Mouse (Mus musculus) neutrophil, adult 5-6 weeks (primary cell): ENCODE data around the gene Bcas3. TPM values are rescaled to one million over a fixed set of nuclear protein-coding genes. Genes with fewer than 3 reads are reported as not detected.

Source experiments
- ATAC-seq: fragments of 151-379, 151-347 bp; 2 replicates; pipeline ENCODE4 v1.8.0; 2017; ENCODE audit warnings: mild to moderate bottlenecking, moderate TSS enrichment; ENCODE audit not compliant: insufficient number of reproducible peaks, poor library complexity, low FRiP score, severe bottlenecking; ENCODE audit errors: extremely low read depth
- total RNA-seq: library from RNA; stranded (forward); fragments of 200-1000 nt; gene quantifications from 2 replicates; pipeline ENCODE4 v1.2.3, GENCODE M21; 2017

Gene Bcas3
- total RNA-seq = 37.1 and 38.4 TPM in 2 replicates

DNA sequence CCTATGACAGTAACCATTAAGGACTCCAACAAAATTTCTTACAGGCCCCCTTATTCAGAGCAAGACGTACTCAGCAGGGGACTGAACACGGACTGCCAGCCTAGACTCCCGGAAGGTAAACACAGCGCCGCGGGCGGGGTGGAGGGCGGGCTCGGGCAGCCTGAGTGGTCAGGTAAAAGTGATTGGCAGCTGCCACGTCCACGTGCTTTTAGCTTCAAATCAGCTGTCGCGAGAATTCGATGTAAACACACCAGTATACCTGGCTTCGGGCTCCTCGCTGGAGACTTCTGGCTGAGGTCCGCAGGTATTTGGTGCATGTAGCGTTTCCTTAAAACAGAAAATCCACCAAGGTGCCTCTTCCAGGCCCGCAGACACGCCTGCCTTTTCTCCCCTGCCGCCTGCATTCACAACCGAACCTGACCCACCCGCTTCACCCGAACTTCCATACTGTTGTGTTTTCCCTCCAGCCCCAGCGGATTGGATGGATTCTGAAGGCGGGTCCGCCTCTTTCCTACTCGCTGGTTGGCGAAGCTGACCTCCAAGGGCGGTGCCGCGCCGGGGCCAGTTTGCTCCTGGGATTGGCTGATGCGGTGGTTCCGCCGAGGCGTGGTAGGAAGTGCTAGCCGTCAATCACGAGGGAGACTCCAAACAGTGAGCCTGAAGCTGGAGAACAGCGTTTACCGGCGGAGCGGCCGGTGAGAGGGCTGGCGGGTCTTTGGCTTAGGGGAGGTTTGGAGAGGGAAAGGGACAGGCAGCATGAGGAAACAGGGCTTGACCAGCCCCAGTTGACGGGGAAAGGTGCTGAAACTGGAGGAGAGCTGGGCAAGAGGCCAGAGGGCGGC is at the start of gene Bcas3:
Gene Bcas3 (plus strand): TSS at position 629 of the 842 bp plus-strand sequence.
- ATAC-seq = peak; percentile 95

DNA sequence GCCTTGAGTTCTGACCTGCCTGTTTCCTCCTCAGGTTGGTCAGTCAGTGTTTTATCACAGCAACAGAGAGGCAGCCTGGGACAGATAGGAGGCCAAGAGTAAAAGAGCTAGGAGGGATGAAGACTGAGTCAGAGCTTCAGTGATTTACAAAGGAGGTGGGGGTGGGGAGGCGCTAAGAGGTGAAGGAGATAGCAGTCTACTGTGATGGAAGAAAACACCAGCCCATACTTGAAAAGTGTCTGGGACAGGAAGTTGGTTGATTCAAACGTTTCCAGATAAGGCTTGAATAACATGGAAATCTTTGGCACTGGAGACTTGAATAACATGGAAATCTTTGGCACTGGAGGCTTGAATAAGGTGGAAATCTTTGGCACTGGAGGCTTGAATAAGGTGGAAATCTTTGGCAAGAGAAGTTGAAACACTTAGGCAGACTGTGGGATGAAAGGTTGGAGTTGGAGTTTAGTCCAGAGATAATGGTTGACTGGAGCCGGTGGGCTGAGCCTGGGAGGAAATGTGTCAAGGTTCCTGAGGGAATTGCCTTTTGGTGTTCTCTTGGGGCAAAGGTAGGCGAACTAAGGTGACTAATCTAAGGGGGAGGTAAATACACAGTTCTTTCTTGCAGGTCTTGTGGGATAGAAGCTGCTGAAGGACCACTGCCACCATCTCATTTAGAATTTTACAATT is 46.2 kb upstream of the Bcas3 start:
- no peak for ATAC-seq

DNA sequence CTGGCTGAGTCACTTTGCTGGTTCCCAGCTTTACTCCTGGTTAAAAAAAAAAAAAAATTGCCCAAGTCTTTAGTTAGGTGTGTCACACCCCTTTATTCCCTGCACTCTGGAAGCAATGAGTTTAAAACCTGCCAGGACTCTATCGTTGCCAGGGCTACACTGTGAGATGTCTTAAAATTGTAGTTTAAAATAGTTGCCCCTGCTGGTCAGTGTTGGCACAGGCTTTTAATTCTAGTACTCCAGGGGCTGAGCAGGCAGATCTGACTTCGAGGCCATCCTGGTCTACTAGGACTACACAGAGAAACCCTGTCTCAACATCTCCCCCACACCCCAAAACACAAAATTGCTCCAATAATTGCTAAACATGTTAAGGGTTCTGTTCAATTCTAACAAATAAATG is 44.2 kb upstream of the Bcas3 start:
- ATAC-seq = no peak

- ATAC-seq = no peak
These were observed 42.6 kb upstream of the Bcas3 start for GRCm38 (mm10) chr11:85310407-85310712.

DNA sequence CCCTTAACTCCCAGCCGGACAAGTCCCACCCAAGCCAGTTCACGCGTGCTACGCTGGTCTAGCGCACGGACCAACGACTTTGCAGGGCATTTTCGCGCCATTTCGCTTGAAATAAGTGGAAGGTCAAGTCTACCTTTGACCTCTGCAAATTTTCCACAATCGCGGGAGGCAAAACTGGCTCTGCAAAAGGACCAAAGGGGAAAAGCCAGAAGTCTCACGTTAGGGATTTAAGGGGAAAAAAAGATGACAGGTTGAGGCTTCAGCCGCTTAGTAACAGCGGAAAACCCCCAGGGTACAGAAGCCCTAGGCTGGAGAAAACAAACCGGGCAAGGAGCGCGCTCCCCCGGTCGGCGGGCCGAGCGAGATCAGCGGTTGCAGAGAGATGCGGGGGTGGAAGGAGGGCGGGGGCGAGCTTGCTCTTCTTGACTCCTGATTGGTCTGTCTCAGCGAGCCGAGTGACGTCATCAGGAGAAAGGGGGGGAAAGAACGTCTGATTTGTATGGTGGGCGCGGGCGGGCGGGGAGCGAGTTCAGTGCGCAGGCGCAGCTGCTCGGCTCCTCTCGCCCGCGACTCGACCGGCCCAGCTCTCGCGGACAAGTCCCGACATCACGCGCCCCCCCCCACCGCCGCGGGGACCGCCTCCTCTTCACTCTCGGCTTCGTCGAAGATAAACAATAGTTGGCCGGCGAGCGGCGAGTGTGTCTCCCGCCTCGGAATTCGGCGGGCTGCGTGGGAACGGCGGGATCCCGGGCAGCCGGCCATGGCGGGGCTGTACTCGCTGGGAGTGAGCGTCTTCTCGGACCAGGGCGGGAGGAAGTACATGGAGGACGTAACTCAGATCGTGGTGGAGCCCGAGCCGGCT is 42.0 kb upstream of the Bcas3 start, which contains the start of gene Ppm1d:
Gene Ppm1d (plus strand): TSS at position 532 of the 862 bp plus-strand sequence.
- peak; percentile 90 for ATAC-seq

- ATAC-seq = peak; percentile 49; the same call in 1 of the 2 replicates
These were observed 41.1 kb upstream of the Bcas3 start for GRCm38 (mm10) chr11:85311645-85312490.

DNA sequence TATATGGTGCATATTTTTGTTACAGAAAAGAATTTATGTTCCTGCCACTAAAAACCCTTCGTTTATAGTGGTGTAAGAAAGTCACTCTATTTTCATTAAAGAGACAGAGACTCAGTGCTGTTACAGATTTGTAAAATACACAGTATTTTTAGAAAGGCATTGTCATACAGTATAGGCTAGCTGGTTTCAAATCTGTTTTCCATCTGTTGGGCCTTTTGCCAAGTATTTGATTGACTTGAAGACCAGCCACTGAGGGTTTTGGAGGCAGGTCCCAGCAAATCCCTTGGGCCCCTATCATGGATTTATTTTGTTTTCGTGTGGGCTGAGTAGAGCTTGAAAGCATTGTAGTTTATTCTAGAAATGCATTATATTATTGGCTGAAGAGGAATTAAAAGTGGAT is 40.1 kb upstream of the Bcas3 start:
- ATAC-seq = no peak

- ATAC-seq = no peak
These were observed 39.6 kb upstream of the Bcas3 start for GRCm38 (mm10) chr11:85313361-85313760.

- peak; percentile 91; the same call in 1 of the 2 replicates for ATAC-seq
These were observed 29.2 kb upstream of the Bcas3 start for GRCm38 (mm10) chr11:85323567-85324330.

GRCm38 (mm10) chr11:85328717-85329116 is 24.2 kb upstream of the Bcas3 start:
- no peak for ATAC-seq

- ATAC-seq = no peak
These were observed 23.6 kb upstream of the Bcas3 start for GRCm38 (mm10) chr11:85329167-85329894.

DNA sequence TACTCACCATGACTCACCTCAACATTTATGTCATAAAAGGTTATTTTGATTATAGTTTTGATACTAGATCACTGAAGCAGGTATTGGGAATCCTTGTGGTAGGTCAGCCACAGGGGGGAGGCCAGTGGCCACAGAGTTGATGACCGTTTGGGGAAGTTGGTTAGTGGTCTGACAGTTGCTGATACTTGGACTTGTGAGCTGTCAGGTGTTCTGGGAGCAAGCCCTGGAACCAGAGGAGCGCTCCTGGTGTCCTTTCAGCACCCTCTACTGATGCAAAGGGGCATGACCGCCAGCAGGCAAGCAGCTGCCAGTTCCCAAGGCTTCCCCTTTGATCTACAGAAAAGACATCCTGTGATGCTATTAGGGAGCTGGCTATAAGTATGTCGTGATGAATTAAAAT is 18.2 kb upstream of the Bcas3 start:
- 0 out of 2 replicates have a peak, but pooled peaks have one; percentile 41 for ATAC-seq

GRCm38 (mm10) chr11:85339173-85339831 is 13.7 kb upstream of the Bcas3 start:
- ATAC-seq = no peak

- no peak for ATAC-seq
These were observed 12.8 kb upstream of the Bcas3 start for GRCm38 (mm10) chr11:85340070-85340616.

- no peak for ATAC-seq
These were observed 852 bp downstream of the Bcas3 start for GRCm38 (mm10) chr11:85353819-85354218.

- no peak for ATAC-seq
These were observed 6.7 kb downstream of the Bcas3 start for GRCm38 (mm10) chr11:85359641-85360040.
